Mouse (Mus musculus) left cerebral cortex, adult 11 months (tissue): Measurements from ENCODE around the gene Arhgap20.
A peak's percentile ranks its signal among the peaks of the same experiment; 100 is the strongest.

Experiments used
- DNase-seq: peaks from one replicate; pipeline ENCODE4 v3.0.0; 2022; ENCODE audit warnings: low spot score

The Arhgap20 gene

DNA sequence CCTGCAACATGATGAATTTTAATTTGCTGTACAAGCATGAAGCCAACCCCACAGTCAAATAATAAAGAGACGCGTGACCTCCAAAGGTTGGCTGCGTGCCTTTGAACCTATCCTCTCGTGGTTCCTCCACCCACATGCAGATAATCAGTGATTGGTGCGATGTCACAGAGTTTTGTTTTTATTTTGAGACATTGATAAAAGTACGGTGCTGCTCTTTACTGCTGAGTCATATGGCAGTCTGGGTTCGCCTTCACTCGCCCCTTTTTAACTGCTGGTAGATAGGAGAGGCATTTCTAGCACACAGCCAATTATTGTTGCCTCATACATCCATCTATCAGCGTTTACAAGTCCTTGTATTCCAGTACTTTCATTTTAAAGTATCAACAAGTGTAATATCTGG, 34.0 kb downstream of the Arhgap20 start:
- no peak for DNase-seq

DNA sequence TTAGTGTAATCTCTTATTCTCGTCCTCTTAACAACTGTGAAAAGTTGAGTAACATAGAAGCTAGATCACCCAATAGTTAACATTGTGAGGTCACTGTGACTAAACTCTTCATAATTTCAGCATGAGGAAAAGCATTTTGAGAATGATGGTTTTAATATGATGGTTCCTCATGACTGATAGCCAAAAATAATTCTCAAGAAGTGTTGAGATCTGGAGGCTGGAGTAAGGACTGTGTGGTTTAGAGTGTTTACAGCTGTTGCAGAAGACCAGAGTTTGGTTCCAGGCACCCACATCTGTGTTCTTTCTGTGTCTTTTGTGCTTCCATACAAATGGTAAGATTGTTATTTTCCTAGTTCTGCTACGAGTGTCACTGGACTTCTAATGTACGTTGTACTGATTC, 42.1 kb downstream of the Arhgap20 start:
- DNase-seq, result no peak

DNA sequence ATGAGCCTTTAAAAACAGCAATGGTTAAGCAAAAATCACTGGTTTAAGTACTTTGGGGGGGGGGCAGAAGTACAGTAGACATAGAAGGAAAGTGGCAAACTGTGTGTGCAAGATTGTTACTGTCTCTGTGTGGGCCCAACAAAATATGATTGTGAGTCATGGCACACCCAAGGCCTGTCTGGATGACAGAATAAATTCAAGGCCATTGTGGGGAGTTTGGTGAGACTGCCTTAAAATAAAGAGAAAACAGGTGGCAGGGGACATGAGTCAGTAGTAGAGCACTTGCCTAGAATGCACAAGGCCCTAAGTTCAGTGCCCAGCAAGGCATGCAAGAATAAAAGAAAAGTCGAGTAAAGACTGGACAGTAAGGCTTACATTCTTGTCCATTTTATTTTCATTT, 47.8 kb downstream of the Arhgap20 start:
- DNase-seq, result no peak

DNA sequence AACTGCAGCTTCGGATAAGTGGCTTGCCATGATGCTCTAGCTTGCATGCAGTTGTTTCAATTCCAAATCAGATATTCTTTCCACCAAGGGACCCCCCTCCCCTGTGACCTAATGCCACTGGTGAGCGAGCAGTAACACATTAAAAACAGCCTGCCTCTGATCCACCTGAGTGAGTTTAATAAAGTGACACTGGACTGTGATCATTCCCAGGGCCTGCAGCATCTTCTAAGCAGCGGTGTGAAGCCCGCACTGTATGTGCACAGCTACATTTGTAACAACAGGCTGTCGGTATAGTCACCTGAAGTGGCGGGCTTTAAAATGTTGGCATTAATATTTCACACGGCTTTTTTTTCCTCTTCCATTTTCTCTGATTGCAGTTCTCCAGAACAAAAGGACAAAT, 59.4 kb downstream of the Arhgap20 start:
- no peak for DNase-seq

DNA sequence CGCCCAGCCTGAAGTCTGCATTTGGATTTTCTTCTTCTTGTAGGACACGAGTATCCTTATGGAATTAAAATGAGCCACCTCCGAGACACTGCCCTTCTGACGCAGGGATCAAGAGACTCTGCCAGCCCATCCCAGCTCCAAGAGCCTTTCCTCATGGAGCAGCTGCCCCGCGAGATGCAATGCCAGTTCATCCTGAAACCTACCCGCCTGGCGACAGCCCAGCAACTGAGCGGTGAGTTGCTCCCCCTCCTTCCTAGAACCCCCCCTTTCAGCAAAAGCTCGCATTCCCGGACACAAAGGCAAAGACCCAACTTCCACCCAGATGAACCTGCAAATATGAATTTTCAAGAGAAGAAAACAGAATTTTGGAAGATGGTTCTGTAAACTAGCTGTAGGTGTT, 66.5 kb downstream of the Arhgap20 start:
- DNase-seq, result no peak

DNA sequence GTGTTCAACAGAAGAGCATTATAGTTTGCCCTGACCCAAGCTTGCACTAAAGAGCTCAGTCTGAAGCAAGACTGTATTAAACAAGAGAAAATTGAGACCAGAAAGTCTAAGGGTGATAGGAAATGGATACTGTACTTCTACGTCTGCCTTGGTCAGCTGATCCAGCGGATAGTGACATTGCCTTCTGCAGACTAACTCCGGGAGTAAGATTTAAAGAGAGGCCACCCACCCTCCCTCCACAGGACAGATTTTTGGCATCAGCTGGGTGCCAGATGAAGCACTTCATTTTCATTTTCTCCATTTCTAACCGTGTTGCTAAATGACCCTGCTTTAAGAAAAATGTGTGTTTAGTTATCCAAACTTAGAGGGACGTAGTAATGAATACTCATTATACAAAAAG, 67.2 kb downstream of the Arhgap20 start:
- DNase-seq, result no peak

DNA sequence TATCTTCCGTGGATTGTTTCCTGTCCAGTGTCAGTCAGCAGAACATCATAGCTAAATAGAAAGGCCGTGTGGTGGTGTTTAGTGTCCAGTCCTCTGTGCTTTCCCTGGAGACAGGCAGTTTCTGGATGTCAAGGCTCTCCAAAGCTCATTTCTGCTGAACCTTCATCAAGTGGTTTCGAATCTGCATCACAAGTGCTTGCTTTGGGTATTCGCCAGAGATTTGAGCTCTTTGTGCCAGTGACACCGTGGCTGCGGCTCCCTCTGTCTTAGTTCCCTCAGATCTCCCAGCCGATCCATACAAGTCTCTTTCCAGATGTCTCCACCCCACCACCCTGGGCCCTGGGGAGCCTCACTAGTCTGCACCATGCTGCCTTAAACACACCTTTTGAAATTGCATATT, 72.6 kb downstream of the Arhgap20 start:
- no peak for DNase-seq

DNA sequence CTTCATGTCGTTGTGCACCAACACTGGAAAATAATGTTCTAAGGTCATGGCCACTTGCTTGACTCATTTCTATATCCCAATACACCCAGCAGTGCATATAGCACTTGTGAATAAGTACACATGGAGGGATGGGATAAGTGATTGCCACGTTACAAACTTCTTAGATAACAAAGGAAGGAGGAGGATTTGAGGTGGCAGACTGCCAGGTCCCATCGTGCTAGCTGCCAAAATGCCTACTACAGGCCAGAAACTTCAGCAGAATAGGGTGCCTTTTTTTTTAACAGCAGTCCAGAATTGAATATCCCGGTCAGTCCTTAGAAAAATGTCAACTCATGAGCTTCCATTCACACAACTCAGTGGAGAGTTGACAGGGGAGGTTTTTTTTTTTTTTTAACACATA, 78.1 kb downstream of the Arhgap20 start:
- no peak for DNase-seq

DNA sequence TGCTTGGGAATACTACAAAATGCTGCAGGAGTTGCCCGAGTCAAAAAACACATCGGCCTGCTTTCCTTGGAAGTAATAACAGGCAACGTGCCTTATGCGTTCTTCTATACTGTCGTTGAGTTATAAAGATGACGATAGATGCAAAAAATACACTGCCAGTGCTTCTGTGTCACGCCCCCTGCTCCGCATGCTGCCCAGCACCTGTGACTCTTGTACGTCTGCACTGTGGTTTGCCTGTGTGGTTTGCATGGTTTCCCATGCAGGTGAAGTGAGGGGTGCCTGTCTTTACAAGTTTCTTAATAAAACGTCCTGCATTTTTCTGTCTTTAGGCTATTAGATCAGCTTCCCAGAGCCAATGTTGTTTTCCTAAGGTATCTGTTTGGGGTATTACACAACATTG, 80.7 kb downstream of the Arhgap20 start:
- DNase-seq, result no peak

DNA sequence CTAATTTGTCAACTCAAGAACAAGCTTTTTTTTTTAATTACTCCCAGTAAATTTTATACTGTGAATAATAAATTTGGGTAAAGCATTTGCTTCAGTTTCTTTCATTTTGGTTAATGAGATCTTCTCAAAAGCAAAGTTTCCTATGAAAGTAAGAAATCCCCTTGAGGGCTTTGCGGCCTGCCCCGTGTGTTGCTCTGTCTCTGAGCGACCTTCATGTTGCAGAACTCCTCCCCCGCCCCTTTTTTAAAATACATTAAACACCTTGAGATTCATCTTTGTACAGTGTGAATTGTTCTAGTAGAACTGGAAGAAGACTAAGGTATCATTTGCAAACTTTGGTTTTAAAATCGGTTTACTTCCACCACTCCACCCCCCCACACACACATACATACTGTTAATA, 88.6 kb downstream of the Arhgap20 start:
- DNase-seq, result no peak

DNA sequence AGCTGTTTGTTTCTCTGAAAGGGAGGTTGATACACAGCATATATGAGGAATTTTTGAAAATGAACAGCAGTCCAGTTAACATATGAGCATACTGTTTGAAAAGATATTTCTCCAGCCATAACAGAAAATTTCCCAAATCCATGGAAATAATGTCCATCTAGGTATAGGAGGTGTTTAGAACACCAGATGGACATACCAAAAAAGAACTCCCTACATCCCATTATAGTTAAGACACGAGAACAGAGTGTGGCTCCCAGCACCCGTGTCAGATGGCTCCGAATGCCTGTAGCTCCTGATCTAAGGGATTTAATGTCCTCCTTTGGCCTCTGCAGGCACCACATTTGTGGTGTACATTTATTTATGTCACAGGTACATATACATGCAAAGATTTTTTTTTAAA, 99.1 kb downstream of the Arhgap20 start:
- peak; percentile 9 for DNase-seq

DNA sequence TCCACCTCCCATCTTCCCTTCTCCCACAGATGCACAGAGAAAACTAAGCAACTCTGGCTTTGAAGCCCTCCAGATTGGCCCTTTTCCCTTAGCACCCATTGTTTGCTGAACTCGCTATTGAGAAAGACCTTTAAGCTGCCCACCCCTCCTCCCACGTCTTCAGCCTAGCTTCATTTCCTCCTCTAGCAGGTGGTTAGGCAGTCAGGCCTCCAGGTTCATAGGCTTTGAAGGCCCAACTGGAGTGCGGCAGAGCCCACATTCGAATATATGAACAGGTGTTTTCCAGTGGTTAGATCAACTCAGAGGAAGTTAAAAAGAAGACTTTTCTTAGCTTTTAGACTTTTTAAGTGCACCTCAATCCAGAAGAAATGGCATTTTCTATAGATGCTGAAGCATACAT, 101.5 kb downstream of the Arhgap20 start:
- DNase-seq, result no peak

DNA sequence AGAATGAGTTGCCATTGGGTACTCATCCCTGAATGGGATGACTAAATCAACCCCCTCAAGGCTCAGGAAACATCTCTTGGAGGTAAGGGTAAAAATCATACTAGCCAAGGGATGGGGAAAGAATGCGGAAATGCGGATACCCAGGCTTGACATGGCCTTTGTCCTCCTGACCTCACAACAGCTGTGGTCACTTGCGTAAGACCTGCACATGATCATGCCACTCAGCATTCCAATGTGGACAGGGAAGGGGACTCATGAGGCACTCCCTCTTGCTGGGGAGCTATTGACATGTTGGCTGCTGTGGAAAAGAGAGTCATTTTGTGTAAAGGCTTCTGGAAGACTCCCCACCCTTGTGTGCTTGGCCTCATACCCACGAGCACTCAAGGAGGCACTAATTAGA, 103.9 kb downstream of the Arhgap20 start:
- DNase-seq, result no peak

DNA sequence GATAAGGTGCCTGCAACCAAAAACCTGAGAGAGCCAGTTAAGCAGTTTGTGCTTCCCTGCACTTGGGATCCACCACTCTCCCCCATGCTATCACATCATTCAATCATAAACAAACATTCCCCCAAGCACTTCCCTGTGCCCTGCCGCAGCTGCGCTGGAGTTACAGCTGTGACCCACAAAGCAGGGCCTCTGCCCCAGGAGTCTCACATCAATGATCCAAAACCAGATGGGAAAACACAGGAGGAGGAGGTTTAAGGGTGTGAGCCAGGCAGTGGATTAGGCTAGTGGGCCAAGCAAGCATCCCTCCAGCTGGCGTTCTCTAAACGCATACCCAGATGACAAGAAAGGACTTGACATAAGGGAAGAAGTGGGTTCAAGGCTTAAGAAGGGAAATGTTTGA, 109.2 kb downstream of the Arhgap20 start:
- no peak for DNase-seq

DNA sequence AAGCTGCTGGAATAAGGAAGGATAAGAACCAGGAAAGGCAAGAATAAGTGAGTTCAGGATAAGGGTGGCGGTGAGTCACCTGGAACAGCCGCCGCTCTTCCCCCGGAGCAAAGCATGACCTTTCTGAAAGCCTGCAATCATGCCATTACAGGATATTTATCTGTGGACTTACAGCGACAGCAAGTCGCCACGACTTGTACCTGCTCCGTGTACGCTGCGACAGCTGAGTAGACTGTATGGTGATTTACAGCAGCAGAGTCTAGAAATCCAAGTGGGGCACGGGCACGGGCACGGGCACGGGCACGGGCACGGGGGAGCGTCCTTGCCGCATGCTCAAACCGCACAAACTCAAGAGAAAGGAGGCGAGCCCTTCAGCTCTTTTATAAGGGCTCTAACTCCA, 110.4 kb downstream of the Arhgap20 start:
- DNase-seq, result no peak

DNA sequence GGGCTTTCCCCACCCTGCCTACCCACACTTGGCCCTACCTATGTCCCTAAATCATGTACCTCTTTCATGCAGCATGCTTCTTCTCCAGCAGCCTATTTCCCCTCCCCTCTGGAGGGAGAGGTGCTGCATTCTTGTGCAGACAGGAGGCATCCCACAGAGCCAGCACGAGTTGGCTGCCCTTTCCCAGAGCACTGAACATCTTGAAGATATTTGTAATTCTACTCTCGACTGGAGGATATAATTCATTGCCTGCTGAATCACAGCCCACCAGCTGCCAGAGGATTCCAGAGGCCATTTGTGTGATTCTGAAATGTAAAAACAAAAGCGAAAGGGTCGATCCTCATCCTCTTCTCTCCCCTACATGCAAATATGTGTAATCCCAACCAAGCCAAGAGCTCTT, 116.2 kb downstream of the Arhgap20 start:
- no peak for DNase-seq

DNA sequence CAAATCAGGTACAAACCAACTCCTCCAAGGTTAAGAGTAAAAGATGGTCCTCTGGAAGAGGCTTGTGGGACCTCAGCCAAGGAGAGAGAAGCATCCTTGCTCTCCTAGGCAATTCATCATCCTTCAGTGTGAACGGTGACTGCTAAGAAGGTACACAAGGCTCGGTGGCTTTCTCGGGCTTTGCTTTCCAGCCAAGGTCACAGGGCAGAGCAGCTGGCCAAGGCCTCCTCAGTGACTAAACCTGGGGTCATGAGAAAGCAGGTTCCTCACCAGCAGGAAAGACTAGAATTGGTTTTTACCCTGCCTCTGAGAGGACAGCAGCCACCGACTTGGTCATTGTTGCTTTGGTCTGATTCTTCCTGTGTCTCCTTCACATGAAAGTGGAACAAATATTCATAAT, 116.7 kb downstream of the Arhgap20 start:
- no peak for DNase-seq

DNA sequence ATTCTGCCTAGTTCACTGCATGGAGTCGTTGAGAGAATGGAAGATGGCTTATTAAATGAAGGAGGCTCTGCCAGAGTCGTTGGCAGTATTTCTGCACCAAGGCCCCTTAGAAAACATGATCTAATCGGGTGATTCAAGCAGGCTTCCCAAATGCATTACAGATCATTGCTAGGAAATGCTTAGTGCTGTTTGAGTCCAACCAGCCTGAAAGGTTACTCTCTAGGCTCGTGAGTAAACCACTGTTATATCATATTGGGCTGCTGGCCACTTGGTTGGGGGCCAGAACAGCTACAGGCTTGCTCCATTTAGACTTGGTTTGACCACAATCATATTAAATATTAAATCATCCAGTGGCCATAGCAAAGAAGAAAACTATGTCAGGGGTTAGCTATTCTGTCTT, 118.2 kb downstream of the Arhgap20 start:
- no peak for DNase-seq

DNA sequence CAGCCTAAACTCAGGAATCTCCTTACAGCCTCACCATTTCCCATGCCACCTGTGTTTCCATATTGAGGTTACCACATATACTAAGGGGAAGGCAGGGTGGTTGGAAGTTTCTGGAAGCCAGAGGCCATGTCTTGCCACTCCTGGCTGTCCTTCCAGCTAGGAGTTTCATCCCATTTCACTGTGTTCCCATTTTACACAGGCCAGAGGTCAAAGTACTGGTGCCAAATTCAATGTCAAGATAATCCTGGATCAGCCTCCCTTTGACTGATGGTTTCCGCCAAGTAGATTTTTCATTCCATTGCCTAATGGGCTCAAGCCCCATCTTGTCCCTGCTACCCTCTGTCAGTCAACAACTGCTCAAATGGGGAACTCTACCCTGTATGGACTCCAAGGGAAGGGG, 127.8 kb downstream of the Arhgap20 start:
- DNase-seq, result no peak
